Mouse (Mus musculus) urinary bladder, adult 2 months (tissue): ENCODE measurements at regions not wholly inside any gene's neighbourhood (a gene's known extent, or its start where the extent isn't known, plus 50 kb on each side); places are given as distances from the start of the nearest gene placed in this dataset.

Experiments
- DNase-seq: peaks from one replicate; pipeline ENCODE4 v3.0.0; 2022; ENCODE audit warnings: low spot score

- DNase-seq = no peak
Observed at GRCm38 (mm10) chr9:46819808-46820207, 178.7 kb upstream of the Gm4791 start.

- DNase-seq = no peak
Observed at GRCm38 (mm10) chr9:46819376-46819775, 179.2 kb upstream of the Gm4791 start.

GRCm38 (mm10) chr9:46816126-46816525 is 182.4 kb upstream of the Gm4791 start:
- DNase-seq = no peak

GRCm38 (mm10) chr9:46814478-46815241 is 183.9 kb upstream of the Gm4791 start:
- DNase-seq = peak; percentile 34

- DNase-seq = no peak
Observed at GRCm38 (mm10) chr9:46810266-46810665, 188.3 kb upstream of the Gm4791 start.

- DNase-seq = peak; percentile 10
Observed at GRCm38 (mm10) chr9:46795446-46795845, 203.1 kb upstream of the Gm4791 start.

GRCm38 (mm10) chr9:46789036-46789435 is 209.5 kb upstream of the Gm4791 start:
- DNase-seq = no peak

- DNase-seq = no peak
Observed at GRCm38 (mm10) chr9:46788456-46788855, 210.1 kb upstream of the Gm4791 start.

GRCm38 (mm10) chr9:46784355-46784975 is 214.1 kb upstream of the Gm4791 start:
- DNase-seq = no peak

GRCm38 (mm10) chr9:46783597-46784354 is 214.8 kb upstream of the Gm4791 start:
- DNase-seq = no peak

GRCm38 (mm10) chr9:46781681-46782080 is 216.9 kb upstream of the Gm4791 start:
- DNase-seq = no peak

GRCm38 (mm10) chr9:46778769-46779168 is 219.8 kb upstream of the Gm4791 start:
- no peak for DNase-seq

GRCm38 (mm10) chr9:46774821-46775220 is 223.7 kb upstream of the Gm4791 start:
- DNase-seq = no peak

- no peak for DNase-seq
Observed at GRCm38 (mm10) chr9:46760247-46760646, 238.3 kb upstream of the Gm4791 start.

- DNase-seq = no peak
Observed at GRCm38 (mm10) chr9:46757005-46757672, 241.4 kb upstream of the Gm4791 start.

GRCm38 (mm10) chr9:46751981-46752380 is 246.6 kb upstream of the Gm4791 start:
- DNase-seq = no peak

- no peak for DNase-seq
Observed at GRCm38 (mm10) chr9:46749441-46749840, 249.1 kb upstream of the Gm4791 start.

- no peak for DNase-seq
Observed at GRCm38 (mm10) chr9:46746266-46746665, 252.3 kb upstream of the Gm4791 start.

GRCm38 (mm10) chr9:46740496-46740895 is 258.0 kb upstream of the Gm4791 start:
- DNase-seq = no peak

- DNase-seq = no peak
Observed at GRCm38 (mm10) chr9:46739341-46739740, 259.2 kb upstream of the Gm4791 start.

GRCm38 (mm10) chr9:46738634-46739033 is 259.9 kb upstream of the Gm4791 start:
- no peak for DNase-seq

GRCm38 (mm10) chr9:46738056-46738455 is 260.5 kb upstream of the Gm4791 start:
- DNase-seq = no peak
